Mouse (Mus musculus) ZHBTc4 (cell line): ENCODE measurements around the gene Eed.

Experiments
- DNase-seq: peaks from one replicate; pipeline ENCODE4 v3.0.0-alpha.2; 2011; ENCODE audit warnings: low read depth, low spot score

Eed gene

DNA sequence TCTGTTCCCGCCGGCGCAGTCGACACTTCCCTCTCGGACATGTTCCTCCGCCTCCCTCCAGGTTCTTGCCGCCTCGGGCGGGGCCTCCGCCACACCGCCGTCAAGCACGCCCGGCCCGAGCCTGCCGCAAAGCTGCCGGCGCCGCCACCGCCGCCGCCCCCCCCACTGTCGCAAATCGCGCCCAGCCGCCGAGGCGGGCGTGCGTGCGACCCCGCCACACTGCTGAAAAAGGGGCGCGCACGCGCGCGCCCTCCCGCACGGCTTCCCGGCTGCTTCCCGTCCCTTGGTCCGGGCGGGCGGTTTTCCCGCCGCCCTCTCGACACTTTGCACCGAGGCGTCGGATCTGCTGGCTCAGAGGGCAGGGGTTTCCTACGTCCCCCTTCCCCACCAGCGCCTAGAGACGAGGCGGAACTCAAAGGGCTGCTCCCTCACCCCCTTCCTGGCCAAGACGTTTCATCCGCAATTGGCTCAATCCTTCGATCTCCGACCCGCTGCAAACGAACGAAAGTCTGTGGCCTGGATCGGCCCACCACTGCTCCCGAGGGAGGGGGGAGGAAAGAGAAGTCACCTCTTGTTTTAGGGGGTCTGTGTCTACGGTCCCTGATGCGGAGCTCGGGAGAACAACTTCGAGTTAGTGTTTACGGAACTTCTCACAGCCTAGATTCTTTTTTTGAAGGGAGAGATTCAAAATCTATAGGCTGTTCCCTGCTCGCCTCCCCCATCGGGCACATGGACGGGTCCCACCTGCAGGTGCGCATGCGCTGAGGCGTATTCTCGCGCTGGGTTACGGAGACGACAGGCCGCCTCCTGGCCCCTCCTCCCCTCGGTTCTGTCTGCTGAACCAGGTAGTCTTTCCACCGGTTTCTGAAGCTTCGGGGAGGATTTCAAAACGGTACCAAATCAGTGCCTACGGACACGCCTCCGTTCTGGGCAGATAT is at the start of gene Eed:
Gene Eed, minus strand, starts transcription at position 499 of the 938 bp plus-strand sequence.
- peak; percentile 97 for DNase-seq

- no peak for DNase-seq
These were observed 49.0 kb upstream of the Eed start for GRCm38 (mm10) chr7:90029548-90030485.

GRCm38 (mm10) chr7:90028888-90029547 is 48.2 kb upstream of the Eed start:
- DNase-seq: peak; percentile 74

DNA sequence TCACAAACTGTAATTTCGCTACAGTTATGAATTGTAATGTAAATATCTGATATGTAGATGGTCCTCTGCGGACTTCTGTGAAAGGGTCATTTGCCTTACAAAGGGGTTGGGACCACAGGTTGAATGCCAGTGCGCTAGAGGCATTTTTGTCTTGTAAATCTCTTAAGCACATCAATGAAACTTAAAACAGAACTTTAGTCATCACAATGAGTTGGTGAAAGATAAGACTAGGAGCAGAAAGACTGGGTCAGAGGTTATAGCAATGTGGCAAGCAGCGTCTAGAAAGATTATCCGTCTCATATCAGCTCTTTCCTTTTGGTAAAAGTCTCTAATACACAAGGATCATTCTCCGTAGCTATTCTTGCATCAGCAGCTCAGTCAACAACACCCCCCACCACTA is 44.2 kb upstream of the Eed start:
- peak; percentile 71 for DNase-seq

- peak; percentile 84 for DNase-seq
These were observed 42.4 kb upstream of the Eed start for GRCm38 (mm10) chr7:90022974-90023707.

DNA sequence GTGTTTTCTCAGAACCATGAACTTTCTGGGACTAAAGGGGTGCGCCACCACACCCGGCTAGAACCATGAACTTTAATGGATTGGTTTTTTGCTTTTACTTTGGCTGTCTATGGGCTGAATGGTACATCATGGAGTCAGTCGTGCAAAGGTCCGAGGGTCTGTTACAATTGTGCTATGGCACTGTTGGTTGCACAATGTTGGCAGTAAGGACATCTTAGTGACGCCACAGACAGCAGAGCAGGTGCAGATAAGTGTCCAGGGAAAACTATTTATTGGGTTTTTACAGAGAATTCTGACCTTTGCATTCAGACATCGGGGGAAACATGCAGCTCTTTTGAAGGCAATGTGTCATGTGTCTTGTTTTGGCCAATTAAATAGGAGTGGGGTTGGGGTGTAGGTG is 39.5 kb upstream of the Eed start:
- DNase-seq: no peak

DNA sequence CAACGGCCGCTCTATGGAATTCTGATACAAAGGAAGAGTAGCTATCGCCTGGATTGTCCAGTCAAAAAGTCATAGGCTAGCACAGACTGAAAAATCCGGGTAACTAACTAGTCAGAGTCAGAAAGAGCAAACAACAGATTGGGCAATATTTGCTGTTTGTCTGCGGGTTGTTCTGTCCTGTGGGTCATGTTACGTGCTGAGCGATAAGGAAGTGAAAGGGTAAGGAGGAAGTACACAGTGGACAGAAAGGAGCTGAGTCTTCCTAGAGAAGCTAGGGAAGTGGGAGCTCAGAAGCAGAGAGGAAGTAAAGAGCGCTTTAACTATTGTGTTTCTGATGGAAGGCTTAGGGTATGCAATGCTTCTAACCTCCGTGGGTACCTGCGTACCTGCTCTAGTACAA is 38.8 kb upstream of the Eed start:
- no peak for DNase-seq

GRCm38 (mm10) chr7:90016930-90017588 is 36.3 kb upstream of the Eed start:
- peak; percentile 80 for DNase-seq

GRCm38 (mm10) chr7:90016459-90016858 is 35.7 kb upstream of the Eed start:
- no peak for DNase-seq

DNA sequence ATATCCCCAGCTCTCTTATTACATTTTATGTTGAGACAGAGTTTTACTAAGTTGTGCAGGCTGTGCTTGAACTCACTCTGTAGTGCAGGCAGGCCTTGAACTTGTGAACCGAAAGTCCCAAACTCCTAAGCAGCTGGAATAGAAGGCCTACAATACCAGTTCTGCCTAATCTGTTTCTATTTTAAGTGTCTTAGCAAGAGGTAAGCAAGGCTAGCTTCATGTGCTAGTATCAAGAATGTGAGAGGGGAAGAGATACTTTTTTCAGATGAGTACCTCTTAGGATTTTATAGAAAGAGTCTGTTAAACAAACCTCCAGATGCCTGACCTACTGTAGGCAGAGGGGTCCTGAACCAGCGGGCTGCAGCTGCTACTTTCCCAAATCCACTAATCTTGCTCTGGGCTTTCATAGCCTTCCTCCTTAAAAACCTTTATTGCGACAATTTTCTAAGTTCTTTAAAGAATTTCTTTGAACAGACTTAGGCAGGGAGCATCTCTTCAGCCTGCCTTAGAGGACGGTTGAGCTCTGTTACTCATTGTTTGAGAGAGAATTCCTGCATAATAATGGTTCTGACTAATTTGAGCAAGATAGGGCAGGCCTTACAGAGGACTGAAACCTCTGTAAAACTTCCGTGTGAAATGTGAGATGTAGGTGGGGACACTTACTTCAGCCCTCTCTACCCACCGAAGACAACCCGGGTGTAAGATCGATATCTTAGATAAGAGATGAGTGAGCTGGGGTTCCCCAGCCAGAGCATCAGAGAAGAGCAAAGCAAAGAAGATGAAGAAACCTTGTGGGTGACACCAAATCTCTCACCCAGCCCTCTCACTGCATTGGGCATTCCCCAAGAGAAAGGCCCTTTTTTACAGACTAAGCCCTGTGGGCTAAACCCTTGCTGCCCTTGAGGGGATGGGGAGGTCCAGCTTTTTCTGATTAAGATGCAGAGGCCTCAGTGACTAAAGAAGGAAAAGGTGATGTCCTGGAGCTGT is 26.2 kb upstream of the Eed start:
- peak; percentile 71 for DNase-seq

GRCm38 (mm10) chr7:90004781-90005180 is 24.0 kb upstream of the Eed start:
- DNase-seq: no peak

DNA sequence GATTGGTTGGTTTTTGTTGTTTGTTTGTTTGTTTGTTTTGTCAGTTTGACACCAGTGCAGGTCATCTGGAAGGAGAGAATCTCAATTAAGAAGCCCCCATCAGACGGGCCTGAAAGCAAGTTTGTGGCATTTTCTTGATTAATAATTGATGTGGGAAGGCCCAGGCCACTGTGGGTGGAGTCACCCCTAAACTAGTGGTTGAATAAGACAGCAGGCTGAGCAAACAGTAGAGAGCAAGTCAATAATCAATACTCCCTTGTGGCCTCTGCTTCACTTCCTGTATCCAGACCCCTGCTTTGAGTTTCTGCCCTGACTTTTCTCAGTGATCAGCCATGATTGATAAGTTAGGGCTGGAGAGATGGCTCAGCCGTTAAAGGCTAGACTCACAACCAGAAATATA is 21.6 kb upstream of the Eed start:
- DNase-seq: no peak

DNA sequence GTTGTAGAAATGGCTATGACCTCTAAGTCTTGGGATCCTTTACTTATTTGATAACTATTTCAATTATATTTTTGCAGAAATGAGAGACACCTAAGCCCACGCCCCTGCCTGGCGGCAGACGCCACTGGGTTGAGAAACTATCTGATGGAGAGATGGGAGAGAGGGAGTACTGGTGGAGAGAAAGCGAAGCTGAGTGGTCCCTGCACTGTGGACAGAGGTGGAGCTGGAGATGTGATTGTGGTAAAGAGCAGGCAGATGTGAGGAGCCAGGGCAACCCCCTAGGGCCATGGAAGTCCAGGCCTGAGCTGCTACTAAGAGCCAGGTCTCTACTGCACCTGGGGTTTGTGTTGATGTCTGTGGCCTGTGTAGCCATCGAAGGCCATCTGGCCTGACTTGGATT is 18.7 kb upstream of the Eed start:
- no peak for DNase-seq

GRCm38 (mm10) chr7:89998624-89999006 is 17.8 kb upstream of the Eed start:
- peak; percentile 55 for DNase-seq

DNA sequence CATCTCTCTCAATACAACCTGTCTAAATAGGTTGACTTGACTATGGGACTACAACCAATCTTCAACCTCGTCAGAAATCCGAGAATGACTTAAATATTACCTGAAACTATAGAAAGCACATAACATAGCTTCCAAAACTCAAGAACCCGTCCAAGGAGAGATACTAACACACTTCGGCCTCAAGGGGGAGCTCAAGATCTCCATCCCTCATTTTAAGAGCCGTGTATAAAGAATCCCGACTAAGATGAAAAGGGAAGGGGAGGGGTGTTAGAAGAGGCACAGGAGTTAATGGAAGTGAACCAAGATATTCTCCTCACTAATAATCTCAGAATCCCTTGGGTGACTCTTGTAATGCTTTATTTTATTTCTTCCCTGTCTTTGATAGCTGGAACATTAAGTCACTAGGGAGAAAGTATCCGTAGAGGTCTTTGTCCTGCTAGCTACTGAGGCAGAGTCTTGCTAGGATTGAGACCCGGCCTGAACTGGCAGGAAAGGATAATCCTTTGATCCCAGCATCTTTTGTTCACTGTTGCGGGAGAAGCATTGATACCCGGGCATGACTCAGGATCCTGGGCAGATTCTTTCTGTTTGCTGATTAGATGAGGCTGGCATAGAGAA is 17.3 kb upstream of the Eed start:
- DNase-seq: peak; percentile 91

DNA sequence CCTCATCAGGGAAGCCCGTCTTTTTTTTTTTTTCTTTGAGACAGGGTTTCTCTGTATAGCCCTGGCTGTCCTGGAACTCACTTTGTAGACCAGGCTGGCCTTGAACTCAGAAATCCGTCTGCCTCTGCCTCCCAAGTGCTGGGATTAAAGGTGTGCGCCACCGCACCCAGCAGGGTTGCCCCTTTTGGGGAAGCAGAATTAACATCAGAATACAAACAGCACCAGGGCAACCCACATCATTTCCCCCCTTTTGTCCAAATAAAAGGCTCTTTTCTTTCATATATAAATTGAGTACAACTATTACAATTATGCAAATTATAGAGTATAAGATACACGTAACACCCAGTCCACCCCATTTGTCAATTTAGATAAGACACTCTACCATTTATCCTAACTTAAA is 16.7 kb upstream of the Eed start:
- peak; percentile 66 for DNase-seq

- DNase-seq: no peak
These were observed 12.3 kb upstream of the Eed start for GRCm38 (mm10) chr7:89993091-89993490.

DNA sequence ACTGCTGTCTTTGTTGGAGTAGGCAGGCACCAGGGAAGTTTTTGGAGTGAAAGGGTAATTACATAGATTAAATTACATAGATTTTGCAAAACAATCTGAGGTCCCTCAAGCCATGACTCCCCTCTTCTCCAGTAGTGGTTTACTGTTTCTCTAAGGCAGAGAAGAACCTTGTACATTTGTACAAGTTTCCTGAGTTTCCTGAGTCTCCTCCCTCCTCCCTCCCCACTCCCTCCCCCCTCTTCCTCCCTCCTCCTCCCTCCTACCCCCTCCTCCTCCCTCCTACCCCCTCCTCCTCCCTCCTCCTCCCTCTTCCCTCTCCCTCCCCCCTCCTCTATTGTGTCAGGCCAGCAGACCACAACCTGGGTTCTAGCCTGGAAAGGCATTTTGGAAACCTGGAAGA is 3.6 kb upstream of the Eed start:
- peak; percentile 43 for DNase-seq

- DNase-seq: no peak
These were observed 2.7 kb upstream of the Eed start for GRCm38 (mm10) chr7:89983441-89983840.
